Mouse (Mus musculus) midbrain, postnatal 0 days (tissue): Measurements from ENCODE around the gene Sncg. TPM values are rescaled to one million over a fixed set of nuclear protein-coding genes. Genes with fewer than 3 reads are reported as not detected.
"Not testable (repeated sequence)": the region's sequence is repeated elsewhere in the genome, so short reads cannot be mapped to it uniquely, and the experiment has no call there.

Source experiments
- ATAC-seq: fragments of 200-750 bp; cut with Nextera tagmentation; 2 replicates; pipeline ENCODE4 v1.8.0; 2017; ENCODE audit warnings: moderate number of reproducible peaks, mild to moderate bottlenecking, moderate TSS enrichment, moderate library complexity; ENCODE audit not compliant: low FRiP score
- DNase-seq: peaks from one replicate; pipeline ENCODE4 v3.0.0-alpha.2; 2015; ENCODE audit warnings: low spot score
- H3K27ac ChIP-seq: fragments of 300-500 bp; sonication (generic); 2 replicates; pipeline ENCODE4 v1.5.1; 2014; ENCODE audit warnings: low read depth, mild to moderate bottlenecking, low read length, mixed read lengths
- H3K27me3 ChIP-seq: fragments of 300-500 bp; sonication (generic); 2 replicates; pipeline ENCODE4 v1.6.1; 2014; ENCODE audit warnings: low read length, control low read depth, mixed read lengths; ENCODE audit not compliant: insufficient read depth
- H3K36me3 ChIP-seq: fragments of 300-500 bp; sonication (generic); 2 replicates; pipeline ENCODE4 v1.6.1; 2014; ENCODE audit warnings: low read length, control low read depth, mixed read lengths; ENCODE audit not compliant: insufficient read depth
- H3K4me1 ChIP-seq: fragments of 300-500 bp; sonication (generic); 2 replicates; pipeline ENCODE4 v1.6.1; 2014; ENCODE audit warnings: mild to moderate bottlenecking, control low read depth, antibody characterized with exemption, low read length, mixed read lengths; ENCODE audit not compliant: insufficient read depth
- H3K4me2 ChIP-seq: fragments of 300-500 bp; sonication (generic); 2 replicates; pipeline ENCODE4 v1.6.1; 2014; ENCODE audit warnings: low read depth, mild to moderate bottlenecking, low read length, mixed read lengths; ENCODE audit not compliant: poor library complexity, severe bottlenecking
- H3K4me3 ChIP-seq: fragments of 300-500 bp; sonication (generic); 2 replicates; pipeline ENCODE4 v1.5.1; 2014; ENCODE audit warnings: low read depth, mild to moderate bottlenecking, low read length, moderate library complexity
- H3K9ac ChIP-seq: fragments of 300-500 bp; sonication (generic); replicated peaks from 2 replicates; pipeline ENCODE4 v1.6.1; 2014; ENCODE audit warnings: mild to moderate bottlenecking, low read length, moderate library complexity, mixed read lengths; ENCODE audit not compliant: poor library complexity, severe bottlenecking
- H3K9me3 ChIP-seq: fragments of 300-500 bp; sonication (generic); 2 replicates; pipeline ENCODE4 v1.6.1; 2016; ENCODE audit warnings: low read length, control low read depth
- CTCF ChIP-seq: IDR thresholded peaks from 2 replicates; pipeline ENCODE4 v1.5.1; 2016; ENCODE audit warnings: antibody characterized with exemption, mild to moderate bottlenecking
- WGBS: fragments of 180-500 bp; shearing (Covaris S2); extraction: QIAGEN DNeasy Blood & Tissue Kit; methylation state at CpG from one replicate; pipeline ENCODE4 v1.1.7; 2014; 5-methylcytosine and 5-hydroxymethylcytosine counted together
- polyA plus RNA-seq: library from polyadenylated mRNA; unstranded; fragments of >200 nt; fragmentation: Nextera tagmentation; extraction: Ambion mirVana; gene quantifications from 2 replicates; pipeline ENCODE4 v1.2.1, GENCODE M21; 2015
- total RNA-seq: library from RNA; depleted of rRNA; stranded (reverse); fragments of >200 nt; gene quantifications from 2 replicates; pipeline ENCODE4 v1.2.3, GENCODE M21; 2014

Sncg gene
- total and polyA plus RNA-seq, 2 experiments from 2014 or later = 22.3 to 26.1 TPM

- TF ChIP-seq CTCF = no peak
- no peak for ATAC-seq
- no peak for DNase-seq
- 87% methylated on average over 2 of the region's 2 CpGs for WGBS
- Histone ChIP-seq H3K4me3 (no peak overlapping the region), H3K27ac (no peak overlapping the region), H3K36me3 (no peaks in the 10 kb centered on the region), H3K27me3 (no peaks in the 10 kb centered on the region), H3K4me1 (peaks cover 5% of the 10 kb centered on the region), H3K9ac (no peak overlapping the region), H3K4me2 (no peak overlapping the region), H3K9me3 (no peaks in the 10 kb centered on the region)
Measured at GRCm38 (mm10) chr14:34365147-34365507, 9.5 kb downstream of the Sncg start.

DNA sequence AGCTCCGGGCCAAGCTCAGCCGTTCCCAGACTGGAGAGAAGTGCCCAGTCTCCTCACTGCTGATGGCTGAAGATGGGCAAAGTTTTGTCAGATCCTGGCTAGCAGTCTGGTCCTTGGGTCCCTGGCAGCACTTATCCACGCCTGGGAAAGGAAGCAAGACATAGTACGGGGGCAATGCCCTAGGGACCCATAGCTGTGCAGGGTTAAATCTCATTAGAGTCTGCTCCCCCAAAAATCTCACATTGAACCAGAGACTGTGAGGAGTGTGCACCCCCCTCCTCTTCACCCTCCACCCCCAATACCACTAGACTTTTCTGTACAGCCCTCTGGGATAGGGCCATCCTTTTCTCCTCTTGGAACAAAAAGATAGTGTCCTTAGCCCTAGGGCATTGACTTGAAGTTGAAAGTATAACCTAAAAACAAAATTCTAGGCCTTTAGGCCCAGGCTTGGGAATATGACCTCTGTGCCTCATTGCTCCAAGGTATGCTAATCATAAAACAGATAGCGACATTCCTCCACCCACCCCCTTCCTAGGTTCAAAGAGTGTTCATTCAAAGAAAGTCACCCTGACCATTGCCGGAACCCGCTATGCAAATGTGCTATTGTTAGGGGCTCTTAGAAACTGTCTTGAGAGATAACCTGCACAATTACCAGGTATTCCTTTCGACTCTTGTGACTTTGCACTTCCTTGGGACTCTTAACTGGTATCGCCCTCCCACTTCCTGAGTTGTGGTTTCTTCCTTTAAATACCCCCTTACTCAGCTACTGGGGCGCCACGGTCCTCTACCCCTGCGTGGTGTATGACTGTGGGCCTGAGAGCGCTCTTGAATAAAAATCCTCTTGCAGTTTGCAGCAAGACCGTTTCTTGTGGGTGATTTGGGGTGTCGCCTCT, 10.1 kb downstream of the Sncg start:
- Histone ChIP-seq H3K9ac (peak overlapping the region; percentile 60), H3K4me2 (peak overlapping the region; percentile 85), H3K4me3 (peak overlapping the region; percentile 41), H3K27ac (peak overlapping the region; percentile 75; the same call in 1 of the 2 replicates)
- not testable (repeated sequence) for H3K27me3 ChIP-seq, H3K9me3 ChIP-seq, H3K4me1 ChIP-seq, H3K36me3 ChIP-seq, DNase-seq
- WGBS = 72% methylated on average over 15 of the region's 15 CpGs
- peak; percentile 54; the same call in 1 of the 2 replicates for ATAC-seq

DNA sequence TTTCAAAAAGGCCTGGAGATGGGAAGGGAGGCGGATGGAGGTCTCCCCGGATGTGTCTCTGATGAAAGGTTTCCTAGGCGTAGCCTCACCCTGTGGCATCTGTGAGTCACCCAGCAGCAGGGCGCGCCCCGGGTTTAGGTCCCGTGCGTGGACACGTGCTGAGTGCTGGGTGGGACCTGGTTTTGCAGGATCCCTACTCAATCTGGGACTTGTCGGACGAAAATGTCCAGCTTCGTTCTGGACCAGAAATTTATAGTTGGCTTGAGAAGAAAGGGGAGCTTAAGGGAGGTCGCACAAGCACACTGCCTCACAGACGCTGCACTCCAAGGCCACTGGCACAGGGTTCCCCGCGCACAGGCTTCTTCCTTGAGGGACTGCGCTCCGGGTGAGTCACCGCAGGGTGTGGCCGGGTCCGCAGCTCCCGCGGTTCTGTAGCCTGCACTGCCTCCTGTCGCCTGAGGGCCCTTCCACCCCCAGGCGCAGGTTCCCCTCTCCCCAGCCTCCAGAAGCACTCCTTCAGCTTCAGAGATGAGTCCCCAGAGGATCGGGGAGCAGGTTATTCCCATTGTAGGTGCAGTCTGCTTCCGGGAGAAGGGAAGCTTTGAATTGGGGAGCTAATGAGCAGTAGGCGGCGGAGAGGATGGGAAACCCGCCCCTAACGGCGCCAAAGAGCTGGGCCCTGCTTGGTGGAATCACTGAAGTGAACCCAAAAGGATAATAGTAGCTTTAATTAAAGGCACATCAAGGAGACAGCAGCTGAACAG, 10.9 kb downstream of the Sncg start:
- Histone ChIP-seq H3K4me1 (peaks cover 5% of the 10 kb centered on the region), H3K4me2 (peak overlapping the region; percentile 85), H3K4me3 (peak overlapping the region; percentile 41), H3K9ac (peak overlapping the region; percentile 60), H3K9me3 (no peaks in the 10 kb centered on the region), H3K36me3 (no peaks in the 10 kb centered on the region), H3K27me3 (no peaks in the 10 kb centered on the region), H3K27ac (peak overlapping the region; percentile 75)
- DNase-seq = peak; percentile 64
- peak; percentile 74 for ATAC-seq
- 2% methylated on average over 32 of the region's 32 CpGs for WGBS
- TF ChIP-seq CTCF = peak; percentile 57

- Histone ChIP-seq H3K4me2 (peak overlapping the region; percentile 85), H3K4me1 (peaks cover 5% of the 10 kb centered on the region), H3K9ac (no peak overlapping the region; the same call in 1 of the 2 replicates), H3K27me3 (no peaks in the 10 kb centered on the region), H3K4me3 (peak overlapping the region; percentile 41), H3K9me3 (no peaks in the 10 kb centered on the region), H3K36me3 (no peaks in the 10 kb centered on the region), H3K27ac (peak overlapping the region; percentile 75)
- ATAC-seq (peak; percentile 64), DNase-seq (peak; percentile 83)
- WGBS = 31% methylated on average over 18 of the region's 18 CpGs
- peak; percentile 81 for TF ChIP-seq CTCF
Measured at GRCm38 (mm10) chr14:34362726-34363445, 11.7 kb downstream of the Sncg start.

GRCm38 (mm10) chr14:34362135-34362534, 12.5 kb downstream of the Sncg start:
- WGBS = 87% methylated on average over 4 of the region's 4 CpGs
- no peaks in the 10 kb centered on the region for H3K27me3 ChIP-seq
- ATAC-seq (no peak), DNase-seq (no peak)
- H3K4me1 ChIP-seq = peaks cover 5% of the 10 kb centered on the region
- no peaks in the 10 kb centered on the region for H3K36me3 ChIP-seq
- H3K9me3 ChIP-seq = no peaks in the 10 kb centered on the region
- TF ChIP-seq CTCF = no peak
- H3K27ac ChIP-seq = no peak overlapping the region
- H3K4me3 ChIP-seq = no peak overlapping the region
- no peak overlapping the region for H3K4me2 ChIP-seq
- no peak overlapping the region for H3K9ac ChIP-seq
